Mouse (Mus musculus) limb, embryonic 10.5 days (tissue): ENCODE results near the gene Gm26992. TPM values are rescaled to one million over a fixed set of nuclear protein-coding genes. Genes with fewer than 3 reads are reported as not detected.
A peak's percentile ranks its signal among the peaks of the same experiment; 100 is the strongest.

Experiments used
- DNase-seq: peaks from one replicate; pipeline ENCODE4 v3.0.0-alpha.2; 2017; ENCODE audit warnings: low spot score
- H3K27ac ChIP-seq: fragments of 300-500 bp; sonication (generic); 2 replicates; pipeline ENCODE4 v1.5.1; 2016; ENCODE audit warnings: mild to moderate bottlenecking
- H3K27me3 ChIP-seq: fragments of 300-500 bp; sonication (generic); 2 replicates; pipeline ENCODE4 v1.6.1; 2016; ENCODE audit warnings: low read depth, mild to moderate bottlenecking; ENCODE audit not compliant: poor library complexity, severe bottlenecking
- H3K36me3 ChIP-seq: fragments of 300-500 bp; sonication (generic); 2 replicates; pipeline ENCODE4 v1.6.1; 2016; ENCODE audit warnings: mild to moderate bottlenecking, moderate library complexity
- H3K4me1 ChIP-seq: fragments of 300-500 bp; sonication (generic); 2 replicates; pipeline ENCODE4 v1.6.1; 2016
- H3K4me3 ChIP-seq: fragments of 300-500 bp; sonication (generic); 2 replicates; pipeline ENCODE4 v1.5.1; 2016; ENCODE audit warnings: mild to moderate bottlenecking, moderate library complexity
- H3K9me3 ChIP-seq: fragments of 300-500 bp; sonication (generic); replicated peaks from 2 replicates; pipeline ENCODE4 v1.6.1; 2016; ENCODE audit warnings: mild to moderate bottlenecking
- WGBS: fragments of 180-500 bp; shearing (Covaris S2); methylation state at CpG from one replicate; pipeline ENCODE4 v1.1.7; 2016; 5-methylcytosine and 5-hydroxymethylcytosine counted together
- polyA plus RNA-seq: library from polyadenylated mRNA; unstranded; fragments of >200 nt; fragmentation: Nextera tagmentation; extraction: Ambion mirVana; gene quantifications from 2 replicates; pipeline ENCODE4 v1.2.1, GENCODE M21; 2016

Gene Gm26992
- polyA plus RNA-seq, 1 experiment from 2014 or later, result not detected

- Histone ChIP-seq H3K4me3 (peak overlapping the region; percentile 67), H3K36me3 (peaks cover 22% of the 10 kb centered on the region), H3K9me3 (no peaks in the 10 kb centered on the region), H3K27me3 (no peaks in the 10 kb centered on the region), H3K4me1 (peaks cover 10% of the 10 kb centered on the region; the same call in 1 of the 2 replicates), H3K27ac (peak overlapping the region; percentile 97)
- WGBS, result under 1% methylated on average over 48 of the region's 55 CpGs
- peak; percentile 81 for DNase-seq
Observed at GRCm38 (mm10) chrX:103493351-103494173, 71.8 kb downstream of the Gm26992 start.

GRCm38 (mm10) chrX:103499374-103499773 lies 77.6 kb downstream of the Gm26992 start:
- Histone ChIP-seq H3K27me3 (no peaks in the 10 kb centered on the region), H3K27ac (no peak overlapping the region), H3K36me3 (peaks cover 55% of the 10 kb centered on the region), H3K4me3 (no peak overlapping the region), H3K9me3 (no peaks in the 10 kb centered on the region), H3K4me1 (0 out of 2 replicates have a peak, but pooled peaks cover 4% of the 10 kb centered on the region)
- no peak for DNase-seq
- WGBS, result 98% methylated on average over 3 of the region's 3 CpGs

- no peak for DNase-seq
- H3K36me3 ChIP-seq, result peaks cover 62% of the 10 kb centered on the region
- H3K27me3 ChIP-seq, result no peaks in the 10 kb centered on the region
- no peaks in the 10 kb centered on the region for H3K4me1 ChIP-seq
- H3K9me3 ChIP-seq, result no peaks in the 10 kb centered on the region
- H3K4me3 ChIP-seq, result no peak overlapping the region
- WGBS, result 85% methylated on average over 2 of the region's 2 CpGs
- no peak overlapping the region for H3K27ac ChIP-seq
Observed at GRCm38 (mm10) chrX:103500137-103500536, 78.3 kb downstream of the Gm26992 start.

- Histone ChIP-seq H3K4me1 (no peaks in the 10 kb centered on the region), H3K27me3 (no peaks in the 10 kb centered on the region), H3K9me3 (no peaks in the 10 kb centered on the region), H3K4me3 (no peak overlapping the region), H3K27ac (no peak overlapping the region), H3K36me3 (peaks cover 60% of the 10 kb centered on the region)
- WGBS, result 92% methylated on average over 4 of the region's 4 CpGs
- no peak for DNase-seq
Observed at GRCm38 (mm10) chrX:103508218-103508617, 86.4 kb downstream of the Gm26992 start.

GRCm38 (mm10) chrX:103509168-103510019 lies 87.6 kb downstream of the Gm26992 start:
- Histone ChIP-seq H3K4me1 (no peaks in the 10 kb centered on the region), H3K36me3 (peaks cover 48% of the 10 kb centered on the region), H3K9me3 (no peaks in the 10 kb centered on the region), H3K27me3 (no peaks in the 10 kb centered on the region), H3K4me3 (no peak overlapping the region), H3K27ac (no peak overlapping the region)
- WGBS, result 76% methylated on average over 8 of the region's 8 CpGs
- DNase-seq, result no peak

- H3K27ac ChIP-seq, result no peak overlapping the region
- H3K4me1 ChIP-seq, result no peaks in the 10 kb centered on the region
- no peaks in the 10 kb centered on the region for H3K27me3 ChIP-seq
- no peaks in the 10 kb centered on the region for H3K9me3 ChIP-seq
- peaks cover 4% of the 10 kb centered on the region; the same call in 1 of the 2 replicates for H3K36me3 ChIP-seq
- no peak overlapping the region for H3K4me3 ChIP-seq
- 56% methylated on average over 4 of the region's 4 CpGs for WGBS
- no peak for DNase-seq
Observed at GRCm38 (mm10) chrX:103514782-103515181, 93.0 kb downstream of the Gm26992 start.

GRCm38 (mm10) chrX:103515346-103515745 lies 93.5 kb downstream of the Gm26992 start:
- 94% methylated on average over 1 of the region's 1 CpGs for WGBS
- H3K27ac ChIP-seq, result no peak overlapping the region
- no peaks in the 10 kb centered on the region for H3K4me1 ChIP-seq
- H3K27me3 ChIP-seq, result no peaks in the 10 kb centered on the region
- no peak for DNase-seq
- no peaks in the 10 kb centered on the region for H3K9me3 ChIP-seq
- H3K4me3 ChIP-seq, result no peak overlapping the region
- H3K36me3 ChIP-seq, result 0 out of 2 replicates have a peak, but pooled peaks cover under 1% of the 10 kb centered on the region

GRCm38 (mm10) chrX:103518798-103519197 lies 97.0 kb downstream of the Gm26992 start:
- H3K27ac ChIP-seq, result no peak overlapping the region
- 91% methylated on average over 2 of the region's 2 CpGs for whole genome bisulfite sequencing
- no peak for DNase-seq
- no peaks in the 10 kb centered on the region for H3K9me3 ChIP-seq
- no peaks in the 10 kb centered on the region for H3K27me3 ChIP-seq
- no peak overlapping the region for H3K4me3 ChIP-seq
- H3K4me1 ChIP-seq, result no peaks in the 10 kb centered on the region
- no peaks in the 10 kb centered on the region for H3K36me3 ChIP-seq

GRCm38 (mm10) chrX:103519547-103519946 lies 97.7 kb downstream of the Gm26992 start:
- Histone ChIP-seq H3K36me3 (no peaks in the 10 kb centered on the region), H3K4me3 (no peak overlapping the region), H3K9me3 (no peaks in the 10 kb centered on the region), H3K27me3 (no peaks in the 10 kb centered on the region), H3K4me1 (no peaks in the 10 kb centered on the region), H3K27ac (no peak overlapping the region)
- DNase-seq, result no peak
- WGBS, result 92% methylated on average over 3 of the region's 3 CpGs

GRCm38 (mm10) chrX:103521221-103521716 lies 99.5 kb downstream of the Gm26992 start:
- no peaks in the 10 kb centered on the region for H3K4me1 ChIP-seq
- H3K27ac ChIP-seq, result no peak overlapping the region
- H3K9me3 ChIP-seq, result no peaks in the 10 kb centered on the region
- WGBS, result 80% methylated on average over 4 of the region's 4 CpGs
- DNase-seq, result no peak
- no peaks in the 10 kb centered on the region for H3K36me3 ChIP-seq
- no peaks in the 10 kb centered on the region for H3K27me3 ChIP-seq
- H3K4me3 ChIP-seq, result no peak overlapping the region

- Histone ChIP-seq H3K9me3 (no peaks in the 10 kb centered on the region), H3K27me3 (no peaks in the 10 kb centered on the region; the same call in 1 of the 2 replicates), H3K4me1 (peaks cover 13% of the 10 kb centered on the region), H3K4me3 (peak overlapping the region; percentile 30), H3K27ac (peak overlapping the region; percentile 53; the same call in 1 of the 2 replicates), H3K36me3 (no peaks in the 10 kb centered on the region)
- under 1% methylated on average over 20 of the region's 23 CpGs for WGBS
- DNase-seq, result peak; percentile 77
Observed at GRCm38 (mm10) chrX:103529185-103529584, 107.4 kb downstream of the Gm26992 start.
